Mouse (Mus musculus) stomach, embryonic 16.5 days (tissue): ENCODE data around the gene Clec1b. TPM values are rescaled to one million over a fixed set of nuclear protein-coding genes. Genes with fewer than 3 reads are reported as not detected.

ENCODE experiments used
- ATAC-seq: fragments of 200-750 bp; cut with Nextera tagmentation; 2 replicates; pipeline ENCODE4 v1.8.0; 2017; ENCODE audit warnings: moderate number of reproducible peaks, moderate TSS enrichment; ENCODE audit not compliant: insufficient read depth, low FRiP score
- H3K27ac ChIP-seq: fragments of 300-500 bp; sonication (generic); 2 replicates; pipeline ENCODE4 v1.5.1; 2014; ENCODE audit warnings: low read length
- H3K27me3 ChIP-seq: fragments of 300-500 bp; sonication (generic); 2 replicates; pipeline ENCODE4 v1.6.1; 2014; ENCODE audit warnings: low read length, control low read depth, mixed read lengths; ENCODE audit not compliant: control insufficient read depth, insufficient read depth
- H3K36me3 ChIP-seq: fragments of 300-500 bp; sonication (generic); 2 replicates; pipeline ENCODE4 v1.6.1; 2014; ENCODE audit warnings: low read length; ENCODE audit not compliant: control insufficient read depth, insufficient read depth
- H3K4me1 ChIP-seq: fragments of 300-500 bp; sonication (generic); 2 replicates; pipeline ENCODE4 v1.6.1; 2014; ENCODE audit warnings: low read length, control low read depth, mixed read lengths; ENCODE audit not compliant: control insufficient read depth, insufficient read depth
- H3K4me2 ChIP-seq: fragments of 300-500 bp; sonication (generic); 2 replicates; pipeline ENCODE4 v1.6.1; 2014; ENCODE audit warnings: low read depth, low read length, mixed read lengths
- H3K4me3 ChIP-seq: fragments of 300-500 bp; sonication (generic); replicated peaks from 2 replicates; pipeline ENCODE4 v1.5.1; 2014; ENCODE audit warnings: mild to moderate bottlenecking, low read length
- H3K9ac ChIP-seq: fragments of 300-500 bp; sonication (generic); 2 replicates; pipeline ENCODE4 v1.6.1; 2014; ENCODE audit warnings: low read length
- H3K9me3 ChIP-seq: fragments of 300-500 bp; sonication (generic); replicated peaks from 2 replicates; pipeline ENCODE4 v1.6.1; 2016; ENCODE audit warnings: low read length, control low read depth; ENCODE audit not compliant: control insufficient read depth
- WGBS: fragments of 180-500 bp; shearing (Covaris S2); extraction: QIAGEN DNeasy Blood & Tissue Kit; methylation state at CpG from one replicate; pipeline ENCODE4 v1.1.7; 2014; 5-methylcytosine and 5-hydroxymethylcytosine counted together
- polyA plus RNA-seq: library from polyadenylated mRNA; unstranded; fragments of >200 nt; fragmentation: Nextera tagmentation; extraction: Ambion mirVana; gene quantifications from 2 replicates; pipeline ENCODE4 v1.2.1, GENCODE M21; 2015

Gene Clec1b
- polyA plus RNA-seq, 1 experiment from 2014 or later = 1.8 TPM

DNA sequence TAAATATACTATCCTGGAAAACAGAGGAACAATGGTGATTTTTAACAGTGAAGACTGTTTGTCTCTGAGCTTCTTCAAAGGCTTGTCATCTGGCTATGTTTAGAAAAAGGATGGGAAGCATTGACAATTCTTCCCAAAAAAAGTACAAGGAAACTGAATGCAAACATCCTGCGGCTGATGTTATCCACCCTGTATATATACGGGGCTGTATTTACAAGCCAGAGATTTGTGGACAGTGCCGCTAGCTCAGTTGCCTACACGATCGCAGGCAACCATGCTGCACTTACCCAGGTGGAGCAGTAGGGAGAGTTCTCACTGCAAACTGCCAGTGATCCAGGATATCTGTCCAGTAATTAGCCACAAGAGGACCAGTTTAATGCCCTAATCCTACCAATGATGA lies 28.1 kb downstream of the Clec1b start:
- Histone ChIP-seq H3K27me3 (no peaks in the 10 kb centered on the region), H3K9ac (no peak overlapping the region), H3K27ac (no peak overlapping the region; the same call in 1 of the 2 replicates), H3K4me2 (no peak overlapping the region), H3K9me3 (no peaks in the 10 kb centered on the region), H3K36me3 (no peaks in the 10 kb centered on the region), H3K4me3 (no peak overlapping the region), H3K4me1 (peaks cover 7% of the 10 kb centered on the region)
- 0 out of 2 replicates have a peak, but pooled peaks have one; percentile 41 for ATAC-seq
- 31% methylated on average over 5 of the region's 5 CpGs for WGBS

DNA sequence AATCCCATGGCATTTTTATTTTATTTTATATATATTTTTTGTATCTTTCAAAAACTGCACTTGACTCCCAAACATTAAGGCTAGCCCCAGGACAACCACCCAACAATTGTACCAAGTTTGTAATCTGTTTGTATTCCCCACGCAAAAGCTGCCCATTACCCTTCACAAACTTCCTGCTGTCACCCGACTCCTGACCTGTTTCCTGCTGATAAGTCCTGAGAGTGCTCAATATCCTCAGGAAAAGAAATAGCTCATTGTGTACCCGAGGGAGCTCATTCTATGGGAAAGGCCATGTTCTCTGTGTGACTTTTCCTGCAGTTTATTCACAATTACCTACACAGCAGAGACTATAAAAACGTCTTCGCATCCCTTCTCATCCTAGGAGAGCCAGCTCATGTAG lies 28.7 kb downstream of the Clec1b start:
- H3K27ac ChIP-seq = no peak overlapping the region
- H3K27me3 ChIP-seq = no peaks in the 10 kb centered on the region
- no peak overlapping the region for H3K9ac ChIP-seq
- WGBS = 34% methylated on average over 5 of the region's 5 CpGs
- no peaks in the 10 kb centered on the region for H3K36me3 ChIP-seq
- H3K9me3 ChIP-seq = no peaks in the 10 kb centered on the region
- H3K4me1 ChIP-seq = peaks cover 7% of the 10 kb centered on the region
- no peak overlapping the region for H3K4me3 ChIP-seq
- ATAC-seq = no peak
- no peak overlapping the region for H3K4me2 ChIP-seq

DNA sequence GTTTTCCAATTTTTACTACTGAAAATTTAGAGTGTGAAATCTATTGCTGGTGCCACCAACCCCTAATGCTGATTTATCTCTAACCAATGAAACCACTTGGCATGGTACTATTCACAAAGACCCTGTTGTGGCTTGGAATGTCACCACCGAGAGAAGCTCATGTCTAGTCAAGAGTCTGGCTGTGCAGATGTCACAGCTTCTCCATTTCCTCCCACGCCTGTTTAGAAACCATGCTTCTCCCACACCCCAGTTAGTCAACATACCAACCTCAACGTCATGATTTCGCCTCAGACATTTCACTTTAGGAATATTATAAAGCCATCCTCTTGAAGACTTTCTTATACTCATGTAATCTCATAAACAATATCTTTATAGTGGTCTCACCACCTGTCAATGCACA lies 30.2 kb downstream of the Clec1b start:
- H3K9ac ChIP-seq = no peak overlapping the region
- no peaks in the 10 kb centered on the region for H3K27me3 ChIP-seq
- peaks cover 7% of the 10 kb centered on the region for H3K4me1 ChIP-seq
- H3K36me3 ChIP-seq = no peaks in the 10 kb centered on the region
- no peaks in the 10 kb centered on the region for H3K9me3 ChIP-seq
- no peak overlapping the region for H3K27ac ChIP-seq
- H3K4me2 ChIP-seq = no peak overlapping the region
- no peak overlapping the region for H3K4me3 ChIP-seq
- 78% methylated on average over 4 of the region's 4 CpGs for WGBS
- no peak for ATAC-seq

DNA sequence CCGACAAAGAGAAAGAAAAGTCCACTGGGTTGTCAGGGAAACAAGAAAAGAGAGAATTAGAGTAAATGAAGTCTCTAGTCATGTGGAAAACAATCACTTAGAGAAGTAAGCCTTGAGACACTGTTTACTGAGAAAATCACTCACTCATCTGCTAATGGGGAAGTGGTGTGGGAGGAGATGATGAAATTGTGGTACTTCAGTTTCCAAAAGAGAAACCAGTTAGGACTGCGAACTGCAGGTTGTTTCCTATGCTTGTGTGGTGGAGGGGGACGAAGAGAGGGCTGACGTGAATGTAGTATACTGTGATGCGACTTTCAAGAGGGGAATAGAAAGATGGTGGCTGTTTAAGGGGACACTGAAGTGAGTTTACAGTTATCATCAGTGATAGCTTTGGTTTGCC lies 37.1 kb downstream of the Clec1b start:
- ATAC-seq = no peak
- Histone ChIP-seq H3K4me3 (no peak overlapping the region), H3K9ac (no peak overlapping the region), H3K27ac (no peak overlapping the region), H3K36me3 (no peaks in the 10 kb centered on the region), H3K9me3 (no peaks in the 10 kb centered on the region), H3K4me2 (no peak overlapping the region), H3K4me1 (no peaks in the 10 kb centered on the region), H3K27me3 (no peaks in the 10 kb centered on the region)
- 79% methylated on average over 5 of the region's 5 CpGs for WGBS

DNA sequence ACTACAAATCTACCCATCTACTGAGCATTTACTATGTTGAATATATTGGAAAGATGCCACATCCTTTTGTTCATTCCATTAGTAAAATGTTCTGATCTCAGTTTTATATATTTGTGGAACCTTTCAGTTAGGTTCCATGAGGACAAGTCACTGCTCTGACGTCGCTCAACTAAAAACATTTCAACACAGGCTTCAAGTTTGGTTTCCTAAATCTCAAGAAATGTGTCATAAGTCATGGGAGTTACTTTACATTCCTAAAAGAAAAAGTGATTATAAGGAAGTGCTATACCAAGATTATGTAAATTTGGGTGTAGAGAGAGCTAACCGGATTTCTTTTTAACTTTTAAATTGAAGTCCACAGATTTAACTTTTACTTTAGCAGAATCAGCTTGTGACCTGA lies 38.9 kb downstream of the Clec1b start:
- Histone ChIP-seq H3K4me2 (no peak overlapping the region), H3K4me3 (no peak overlapping the region), H3K27ac (no peak overlapping the region), H3K27me3 (no peaks in the 10 kb centered on the region), H3K4me1 (no peaks in the 10 kb centered on the region), H3K9me3 (no peaks in the 10 kb centered on the region), H3K9ac (no peak overlapping the region), H3K36me3 (no peaks in the 10 kb centered on the region)
- ATAC-seq = no peak
- WGBS = 79% methylated on average over 3 of the region's 3 CpGs

DNA sequence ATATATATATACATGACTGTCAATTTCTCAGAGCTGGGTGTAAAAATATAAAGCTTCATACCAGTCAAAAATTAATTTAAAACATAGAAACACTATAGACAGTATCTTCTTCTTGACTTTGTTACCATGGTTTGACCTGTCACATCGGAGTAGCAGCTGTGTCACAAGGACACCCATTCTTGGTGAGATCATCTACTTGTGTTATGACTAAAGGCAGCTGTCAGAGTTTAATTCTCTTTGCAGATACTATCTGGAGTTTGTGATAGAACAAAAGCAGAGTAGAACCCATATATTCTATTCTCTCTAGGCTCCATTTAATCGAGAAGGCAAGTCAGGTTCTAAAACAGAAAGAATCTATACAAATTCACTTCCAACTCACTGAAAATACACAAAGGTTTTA lies 40.9 kb downstream of the Clec1b start:
- Histone ChIP-seq H3K36me3 (no peaks in the 10 kb centered on the region), H3K4me1 (no peaks in the 10 kb centered on the region), H3K9ac (no peak overlapping the region), H3K4me3 (no peak overlapping the region), H3K4me2 (no peak overlapping the region), H3K27me3 (no peaks in the 10 kb centered on the region), H3K9me3 (no peaks in the 10 kb centered on the region), H3K27ac (no peak overlapping the region)
- ATAC-seq = no peak
- 84% methylated on average over 2 of the region's 2 CpGs for WGBS

DNA sequence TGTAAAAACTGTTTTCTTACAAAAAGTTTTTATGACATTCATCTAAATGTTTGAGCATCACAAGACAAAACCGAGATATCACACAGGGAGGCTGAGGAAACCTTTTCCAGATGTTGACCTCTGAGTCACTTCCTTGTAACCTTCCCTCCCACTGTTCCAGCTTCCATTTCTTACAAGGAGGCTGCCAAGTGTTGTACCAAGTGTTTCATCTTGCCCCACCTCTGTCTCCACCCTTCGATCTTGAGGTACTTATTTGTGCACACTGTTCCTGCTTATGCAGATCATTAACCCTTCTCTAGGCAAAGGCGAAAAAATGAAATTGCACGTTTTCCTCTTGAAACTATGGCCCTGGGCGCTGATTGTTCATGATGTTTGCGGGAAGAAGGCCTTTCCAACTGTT lies 52.6 kb downstream of the Clec1b start:
- no peak overlapping the region for H3K27ac ChIP-seq
- H3K4me1 ChIP-seq = no peaks in the 10 kb centered on the region
- H3K27me3 ChIP-seq = no peaks in the 10 kb centered on the region
- H3K9ac ChIP-seq = no peak overlapping the region
- H3K4me2 ChIP-seq = no peak overlapping the region
- ATAC-seq = no peak
- no peaks in the 10 kb centered on the region for H3K9me3 ChIP-seq
- no peak overlapping the region for H3K4me3 ChIP-seq
- H3K36me3 ChIP-seq = no peaks in the 10 kb centered on the region
- 70% methylated on average over 6 of the region's 6 CpGs for WGBS

DNA sequence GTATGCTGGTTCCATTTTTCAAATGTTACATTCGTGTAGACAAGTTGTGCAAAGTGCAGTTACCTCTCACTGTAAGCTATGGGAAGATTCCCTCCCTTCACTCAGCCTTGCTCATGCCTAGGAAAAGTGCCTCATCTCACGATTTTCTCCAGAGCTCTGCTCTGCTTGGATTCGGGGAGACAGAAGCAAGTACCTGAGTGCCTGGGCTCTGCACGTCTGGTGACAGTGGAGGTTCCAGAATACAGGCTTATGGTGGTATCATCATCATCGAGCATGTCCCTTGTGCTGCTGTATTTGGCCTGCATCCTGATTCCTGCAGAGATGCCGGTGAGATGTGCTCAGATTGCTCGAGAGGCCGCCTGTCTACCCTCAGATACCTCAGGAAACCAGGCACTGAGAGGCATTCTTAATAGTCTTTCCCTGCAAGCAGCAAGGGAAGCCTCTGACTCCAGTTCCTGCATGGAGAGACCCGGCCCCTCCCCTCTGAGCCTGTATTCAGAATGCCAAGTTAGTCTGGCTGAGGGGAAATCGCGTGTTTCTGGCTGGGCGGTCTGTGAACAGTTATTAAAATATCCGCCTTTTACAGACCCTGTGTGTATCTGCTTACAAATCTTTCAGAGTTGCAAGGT lies 54.4 kb downstream of the Clec1b start, which contains the start of gene Clec1a:
Clec1a (minus strand) TSS at position 590 of the 629 bp plus-strand sequence.
- Histone ChIP-seq H3K4me2 (peak within 1 kb of the TSS; percentile 19; the same call in 1 of the 2 replicates), H3K9me3 (no peaks in the 10 kb centered on the region), H3K27ac (no peak within 1 kb of the TSS), H3K27me3 (no peaks in the 10 kb centered on the region), H3K4me1 (no peaks in the 10 kb centered on the region), H3K9ac (no peak within 1 kb of the TSS), H3K4me3 (no peak within 1 kb of the TSS), H3K36me3 (no peaks in the 10 kb centered on the region)
- ATAC-seq = no peak
- 55% methylated on average over 13 of the region's 13 CpGs for WGBS
